Mouse (Mus musculus): Measurements from ENCODE around the gene Dkk2.

The Dkk2 gene

GRCm38 (mm10) chr3:132125227-132125740 lies 40.2 kb downstream of the Dkk2 start:
- DNase-seq (ENCODE audit: low read depth, low spot score) = no peak

- DNase-seq (ENCODE audit: low read depth, low spot score) = no peak
These were observed 44.7 kb downstream of the Dkk2 start for GRCm38 (mm10) chr3:132129730-132130274.

GRCm38 (mm10) chr3:132130781-132131180 lies 45.7 kb downstream of the Dkk2 start:
- no peak for DNase-seq (ENCODE audit: low read depth, low spot score)

- DNase-seq (ENCODE audit: low read depth, low spot score) = no peak
These were observed 46.8 kb downstream of the Dkk2 start for GRCm38 (mm10) chr3:132131939-132132338.

GRCm38 (mm10) chr3:132134502-132134901 lies 49.4 kb downstream of the Dkk2 start:
- DNase-seq (ENCODE audit: low read depth, low spot score) = no peak

- DNase-seq (ENCODE audit: low read depth, low spot score) = no peak
These were observed 52.8 kb downstream of the Dkk2 start for GRCm38 (mm10) chr3:132137802-132138378.

GRCm38 (mm10) chr3:132141031-132141430 lies 55.9 kb downstream of the Dkk2 start:
- DNase-seq (ENCODE audit: low read depth, low spot score) = no peak

GRCm38 (mm10) chr3:132149446-132150025 lies 64.4 kb downstream of the Dkk2 start:
- no peak for DNase-seq (ENCODE audit: low read depth, low spot score)

- DNase-seq (ENCODE audit: low read depth, low spot score) = no peak
These were observed 73.7 kb downstream of the Dkk2 start for GRCm38 (mm10) chr3:132158817-132159216.

GRCm38 (mm10) chr3:132168911-132169310 lies 83.8 kb downstream of the Dkk2 start:
- DNase-seq (ENCODE audit: low read depth, low spot score) = no peak

GRCm38 (mm10) chr3:132186888-132187552 lies 101.9 kb downstream of the Dkk2 start:
- DNase-seq (ENCODE audit: low read depth, low spot score) = no peak

GRCm38 (mm10) chr3:132201950-132202349 lies 116.9 kb downstream of the Dkk2 start:
- no peak for DNase-seq (ENCODE audit: low read depth, low spot score)

- no peak for DNase-seq (ENCODE audit: low read depth, low spot score)
These were observed 117.6 kb downstream of the Dkk2 start for GRCm38 (mm10) chr3:132202665-132203064.

GRCm38 (mm10) chr3:132207469-132207868 lies 122.4 kb downstream of the Dkk2 start:
- no peak for DNase-seq (ENCODE audit: low read depth, low spot score)

- DNase-seq (ENCODE audit: low read depth, low spot score) = no peak
These were observed 126.2 kb downstream of the Dkk2 start for GRCm38 (mm10) chr3:132211260-132211659.

GRCm38 (mm10) chr3:132219977-132220487 lies 134.9 kb downstream of the Dkk2 start:
- no peak for DNase-seq (ENCODE audit: low read depth, low spot score)

- no peak for DNase-seq (ENCODE audit: low read depth, low spot score)
These were observed 142.5 kb downstream of the Dkk2 start for GRCm38 (mm10) chr3:132227622-132228021.
